Mouse (Mus musculus): ENCODE measurements around the gene Sod2. TPM values are rescaled to one million over a fixed set of nuclear protein-coding genes. Genes with fewer than 3 reads are reported as not detected.

Gene Sod2
- polyA plus RNA-seq (2014; fragmentation: Illumina TruSeq; extraction: RNeasy Lipid Tissue Mini Kit (QIAGEN cat#74804)), result 71.4 TPM

DNA sequence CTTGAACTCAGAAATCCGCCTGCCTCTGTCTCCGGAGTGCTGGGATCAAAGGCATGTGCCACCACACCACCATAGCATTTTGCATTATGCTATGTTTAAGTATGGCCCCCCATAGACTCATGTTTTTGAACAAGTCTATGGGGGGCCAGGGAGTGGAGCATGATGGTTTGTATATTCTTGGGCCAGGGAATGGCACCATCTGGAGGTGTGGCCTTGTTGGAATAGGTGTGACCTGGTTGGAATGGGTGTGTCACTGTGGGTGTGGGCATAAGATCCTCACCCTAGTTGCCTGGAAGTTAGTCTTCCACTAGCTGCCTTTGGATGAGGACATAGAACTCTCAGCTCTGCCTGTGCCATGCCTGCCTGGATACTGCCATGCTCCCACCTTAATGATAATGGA lies at the start of gene Sod2:
Gene Sod2 (plus strand): TSS at position 301 of the 400 bp plus-strand sequence.

DNA sequence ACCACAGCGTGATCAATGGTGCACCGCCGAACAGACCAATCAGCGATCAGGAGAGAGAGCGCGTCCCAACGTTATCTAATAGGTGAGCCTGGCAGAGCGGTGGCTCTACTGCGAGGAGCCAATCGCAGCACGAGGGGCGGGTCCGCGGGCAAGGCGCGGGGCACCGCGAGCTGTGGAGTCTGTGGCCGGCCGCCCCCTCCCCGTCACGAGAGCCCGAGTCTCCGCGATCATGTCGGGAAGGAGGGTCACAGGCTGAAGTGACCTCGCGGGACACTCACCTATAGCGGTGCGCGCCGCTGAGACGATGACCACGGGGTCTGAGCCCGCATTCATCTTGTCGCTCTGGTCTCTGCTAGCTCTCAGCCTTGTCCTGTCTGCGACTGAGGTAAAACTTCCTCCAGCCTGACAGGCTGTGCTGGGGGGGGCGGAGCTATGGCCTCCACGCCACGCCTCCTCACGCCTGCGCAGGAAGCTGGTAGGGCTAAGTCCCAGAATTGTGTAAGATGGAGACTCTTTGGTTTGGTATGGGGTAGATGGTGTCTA lies 46.2 kb upstream of the Sod2 start, which contains the start of gene Acat2:
Gene Acat2 (minus strand): TSS at position 417 of the 543 bp plus-strand sequence.

DNA sequence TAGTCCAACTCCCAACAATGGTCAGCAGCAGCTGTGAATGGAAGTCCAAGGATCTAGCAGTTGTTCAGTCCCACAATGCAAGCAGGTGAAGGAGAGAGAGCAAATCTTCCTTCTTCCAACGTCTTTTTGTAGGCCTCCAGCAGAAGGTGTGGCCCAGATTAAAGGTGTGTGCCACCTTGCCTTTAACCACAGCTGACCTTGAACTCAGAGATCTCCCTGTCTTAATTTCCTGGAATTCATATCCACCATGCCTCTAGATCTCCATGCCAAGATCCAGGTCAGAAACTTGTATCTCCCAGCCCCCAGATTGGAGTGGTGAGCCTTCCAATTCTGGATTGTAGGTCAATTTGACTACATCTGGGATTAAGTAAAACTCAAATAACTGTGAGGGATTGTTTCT lies 12.6 kb upstream of the Sod2 start, which contains the start of gene Wtap:
Gene Wtap (minus strand): TSS at position 101 of the 400 bp plus-strand sequence.

DNA sequence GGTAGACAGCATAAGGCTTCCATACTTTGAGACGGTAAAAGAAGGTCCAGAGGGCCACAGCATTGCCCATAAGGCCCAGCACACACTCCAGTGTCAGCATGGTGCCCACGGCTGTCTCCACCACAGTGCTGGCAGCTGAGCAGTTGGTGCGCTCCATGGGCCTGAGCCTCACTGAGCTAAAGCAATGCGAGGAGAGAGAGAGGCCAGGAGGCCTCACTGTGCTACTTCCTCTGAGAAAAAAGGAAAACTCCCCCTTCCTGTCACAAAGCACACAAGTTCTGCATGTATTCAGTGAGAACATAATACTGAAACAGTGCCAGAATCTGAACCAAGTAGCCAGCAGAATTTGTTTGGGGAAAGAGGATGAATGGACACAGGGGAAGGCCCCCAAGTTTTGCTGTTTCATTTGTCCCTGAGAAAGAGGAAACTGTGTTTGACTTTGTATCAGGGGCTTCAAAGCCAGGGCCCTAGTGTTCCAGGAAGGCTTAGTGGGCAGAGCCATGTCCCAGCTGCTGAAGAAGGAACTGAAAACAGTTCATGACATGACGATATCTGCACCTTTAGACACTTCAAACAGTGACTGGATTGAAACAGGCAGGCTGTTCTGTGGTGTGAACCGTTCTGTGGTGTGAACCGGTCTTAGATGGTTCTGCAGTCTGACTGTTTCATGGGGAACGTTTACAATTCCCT lies 45.6 kb downstream of the Sod2 start, which contains the start of gene Gpr31b:
Gene Gpr31b (minus strand): TSS at position 173 of the 690 bp plus-strand sequence.

DNA sequence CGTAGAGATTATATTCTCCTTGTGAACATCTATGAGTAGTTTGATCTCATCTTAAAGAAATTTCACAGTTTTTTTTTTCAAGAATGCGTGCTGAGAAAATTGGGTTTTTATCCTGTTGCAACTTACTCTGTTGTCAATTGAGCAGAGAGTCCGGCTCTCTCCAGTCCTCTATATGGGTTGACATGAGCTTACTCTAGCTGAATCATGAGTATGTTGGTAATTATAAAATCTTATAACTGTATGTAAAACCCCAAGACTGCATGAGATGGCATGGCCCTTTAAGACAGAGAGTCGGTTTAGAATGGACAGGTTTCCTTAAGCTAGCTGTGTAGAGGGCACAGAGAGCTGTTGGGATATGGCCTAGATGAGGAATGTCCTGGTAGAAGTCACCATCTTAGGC lies 54.2 kb downstream of the Sod2 start, which contains the start of gene Tcp10b:
Gene Tcp10b (plus strand): TSS at position 301 of the 400 bp plus-strand sequence.

Other genes with a start within 250 kb of the Sod2 start
- gene Igf2r, start 237.2 kb upstream of the Sod2 start, polyA plus RNA-seq (2014; fragmentation: Illumina TruSeq; extraction: RNeasy Lipid Tissue Mini Kit (QIAGEN cat#74804)), result 16.2 TPM
- gene Mas1, start 138.7 kb upstream of the Sod2 start, polyA plus RNA-seq (2014; fragmentation: Illumina TruSeq; extraction: RNeasy Lipid Tissue Mini Kit (QIAGEN cat#74804)), result not detected
- 0.63 TPM for gene Mrgprh, start 130.8 kb upstream of the Sod2 start, polyA plus RNA-seq (2014; fragmentation: Illumina TruSeq; extraction: RNeasy Lipid Tissue Mini Kit (QIAGEN cat#74804))
- gene Pnldc1, start 96.6 kb upstream of the Sod2 start, polyA plus RNA-seq (2014; fragmentation: Illumina TruSeq; extraction: RNeasy Lipid Tissue Mini Kit (QIAGEN cat#74804)), result 4.7 TPM
- 690 TPM for gene Tcp1, start 91.1 kb upstream of the Sod2 start, polyA plus RNA-seq (2014; fragmentation: Illumina TruSeq; extraction: RNeasy Lipid Tissue Mini Kit (QIAGEN cat#74804))
- gene Mrpl18, start 90.5 kb upstream of the Sod2 start, polyA plus RNA-seq (2014; fragmentation: Illumina TruSeq; extraction: RNeasy Lipid Tissue Mini Kit (QIAGEN cat#74804)), result 105 TPM
- not detected for gene Acat3, start 66.2 kb upstream of the Sod2 start, polyA plus RNA-seq (2014; fragmentation: Illumina TruSeq; extraction: RNeasy Lipid Tissue Mini Kit (QIAGEN cat#74804))
- gene Acat2, start 46.1 kb upstream of the Sod2 start, polyA plus RNA-seq (2014; fragmentation: Illumina TruSeq; extraction: RNeasy Lipid Tissue Mini Kit (QIAGEN cat#74804)), result 26.4 TPM
- 188 TPM for gene Wtap, start 12.7 kb upstream of the Sod2 start, polyA plus RNA-seq (2014; fragmentation: Illumina TruSeq; extraction: RNeasy Lipid Tissue Mini Kit (QIAGEN cat#74804))
- gene Gpr31b, start 45.5 kb downstream of the Sod2 start, polyA plus RNA-seq (2014; fragmentation: Illumina TruSeq; extraction: RNeasy Lipid Tissue Mini Kit (QIAGEN cat#74804)), result not detected
- not detected for gene Tcp10b, start 54.3 kb downstream of the Sod2 start, polyA plus RNA-seq (2014; fragmentation: Illumina TruSeq; extraction: RNeasy Lipid Tissue Mini Kit (QIAGEN cat#74804))
- gene Unc93a, start 125.0 kb downstream of the Sod2 start, polyA plus RNA-seq (2014; fragmentation: Illumina TruSeq; extraction: RNeasy Lipid Tissue Mini Kit (QIAGEN cat#74804)), result not detected
- gene Smok2a, start 214.3 kb downstream of the Sod2 start, polyA plus RNA-seq (2014; fragmentation: Illumina TruSeq; extraction: RNeasy Lipid Tissue Mini Kit (QIAGEN cat#74804)), result not detected
- gene Smok2b, start 223.4 kb downstream of the Sod2 start, polyA plus RNA-seq (2014; fragmentation: Illumina TruSeq; extraction: RNeasy Lipid Tissue Mini Kit (QIAGEN cat#74804)), result not detected

Measured in ovary, adult 10 weeks (tissue).